Mouse (Mus musculus): ENCODE results near the gene Grin2b.
"Not testable (repeated sequence)": the region's sequence is repeated elsewhere in the genome, so short reads cannot be mapped to it uniquely, and the experiment has no call there.

The Grin2b gene

DNA sequence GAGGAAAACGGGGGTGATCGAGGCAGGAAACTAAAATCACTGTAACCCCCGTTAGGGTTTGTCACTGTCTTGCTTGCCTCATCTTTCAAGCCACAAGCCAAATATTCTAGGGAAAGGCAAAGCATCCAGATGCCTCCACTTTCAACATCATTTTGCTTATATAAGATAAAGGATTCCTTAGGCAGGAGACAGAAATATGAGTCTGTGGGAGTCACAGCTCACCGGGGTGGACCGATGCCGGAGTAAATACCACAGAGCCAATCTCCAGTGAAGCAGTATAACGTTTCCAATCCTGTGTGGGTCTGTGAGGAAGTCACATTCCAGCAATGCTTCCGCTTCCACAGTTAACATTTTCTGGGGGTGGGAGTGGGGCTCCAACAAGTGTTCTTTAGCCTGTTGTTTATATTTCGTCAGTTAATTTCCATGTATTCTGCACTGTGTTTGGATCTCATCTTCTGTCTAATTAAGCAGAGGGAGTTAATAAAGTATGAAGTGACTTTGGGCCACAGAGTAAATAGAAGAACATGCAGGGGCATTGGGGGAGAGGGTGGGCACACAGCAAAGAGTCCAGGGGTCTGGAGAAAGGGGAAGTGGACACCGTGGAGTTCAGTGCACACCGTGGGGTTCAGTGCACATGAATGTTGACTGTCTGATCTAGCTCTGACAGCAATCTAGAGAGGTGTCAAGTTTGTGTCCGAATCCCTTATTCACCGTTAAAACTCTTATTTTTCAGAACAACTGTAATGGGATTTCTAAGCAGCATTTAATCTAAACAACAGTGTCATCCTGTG is 374.9 kb downstream of the Grin2b start:
- DNase-seq (ENCODE audit: low spot score in 2 of 2), result no peak

DNA sequence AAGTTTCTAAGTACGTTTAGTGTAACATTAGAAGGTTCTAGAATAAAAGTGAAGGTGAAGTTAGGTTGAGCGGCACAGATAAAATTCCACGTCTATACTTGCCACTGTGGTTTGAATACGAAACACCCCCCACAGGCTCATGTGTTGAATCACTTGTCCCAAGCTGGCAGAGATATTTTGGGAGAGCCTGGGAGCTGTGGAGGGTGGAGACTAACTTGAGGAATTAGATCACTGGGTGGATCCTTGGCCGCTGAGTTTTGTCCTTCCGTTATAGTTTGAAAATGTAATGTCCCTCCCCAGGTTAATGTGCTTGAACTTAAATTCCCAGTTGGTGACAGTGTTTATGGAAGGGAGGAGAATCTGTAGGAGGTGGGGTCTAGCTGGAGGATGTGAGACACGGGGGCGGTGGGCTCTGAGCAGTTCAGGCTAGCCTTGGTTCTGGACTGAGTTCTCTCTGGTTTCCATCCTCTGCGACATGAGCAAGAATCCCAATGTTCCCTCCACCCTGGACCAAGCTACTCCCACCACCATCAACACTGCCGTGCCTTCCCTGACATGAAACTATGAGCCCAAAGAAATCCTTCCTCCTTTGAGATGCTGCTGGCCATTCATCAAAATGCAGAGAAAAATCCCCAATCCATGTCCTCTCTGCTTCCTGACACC is 375.8 kb downstream of the Grin2b start:
- no peak for DNase-seq (ENCODE audit: low spot score in 2 of 2)

DNA sequence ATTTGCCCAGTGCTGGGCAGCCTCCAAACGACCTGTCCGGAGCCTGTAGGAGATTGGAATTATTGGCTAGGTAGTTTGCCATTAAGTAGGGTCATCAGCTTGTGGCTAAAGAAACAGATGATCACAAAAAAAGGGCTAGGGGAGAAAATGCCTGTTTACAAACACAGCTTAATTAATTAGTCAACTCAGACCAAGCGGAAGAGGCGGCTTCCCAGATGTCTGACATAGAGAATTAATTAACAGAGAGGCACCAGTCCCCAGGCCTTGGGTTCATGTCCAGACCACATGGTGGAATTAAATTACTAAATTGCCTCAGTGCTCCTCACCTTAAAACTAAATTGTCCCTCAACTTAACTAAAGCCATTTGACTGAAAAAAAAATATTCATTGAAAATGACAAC is 376.4 kb downstream of the Grin2b start:
- no peak for DNase-seq (ENCODE audit: low spot score in 2 of 2)

DNA sequence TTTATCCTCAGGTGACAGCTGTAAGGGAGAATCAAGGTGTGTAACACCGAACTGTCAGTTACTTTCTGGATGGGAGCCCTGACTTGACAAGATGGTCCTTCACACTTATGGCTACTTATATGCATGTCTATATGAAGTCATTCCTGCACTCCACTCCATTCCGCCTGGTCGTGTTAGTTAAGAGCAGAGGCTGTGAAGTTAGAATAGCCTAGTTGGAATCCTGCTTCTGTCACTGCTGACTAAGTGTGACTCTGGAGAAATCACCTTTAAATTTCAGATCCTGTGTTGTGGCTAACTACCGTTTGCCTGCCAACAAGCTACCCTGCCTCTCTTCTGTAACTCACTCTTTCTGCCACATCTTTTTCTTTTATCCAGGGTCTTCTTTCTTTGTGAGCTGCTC is 381.9 kb downstream of the Grin2b start:
- no peak for DNase-seq (ENCODE audit: low spot score in 2 of 2)

DNA sequence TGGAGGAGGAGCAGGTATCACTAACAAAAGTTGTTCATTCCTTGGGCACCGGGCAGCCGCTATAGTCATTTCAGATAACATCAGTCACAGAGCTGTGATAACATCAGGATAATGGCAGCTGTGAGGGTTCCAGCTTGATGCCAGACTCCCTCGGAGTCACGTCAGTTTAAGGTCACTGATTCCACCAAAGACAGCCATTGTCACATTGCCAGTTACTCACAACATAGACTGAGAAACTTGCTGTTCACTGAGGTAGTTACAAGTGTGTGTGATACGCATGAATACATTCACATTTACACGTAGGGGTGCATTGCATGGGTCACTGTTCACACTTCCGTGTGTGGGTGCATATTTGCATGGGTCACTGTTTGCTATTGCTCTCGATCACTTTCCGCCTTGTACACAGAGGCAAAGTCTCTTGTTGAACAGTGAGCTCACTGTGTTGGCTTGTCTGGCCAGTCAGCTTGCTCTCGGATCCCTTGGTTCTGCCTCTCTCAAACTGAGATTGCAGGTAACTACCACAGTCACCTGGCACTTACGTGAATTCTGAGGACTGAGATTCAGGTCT is 383.6 kb downstream of the Grin2b start:
- DNase-seq (ENCODE audit: low spot score in 2 of 2), result no peak

DNA sequence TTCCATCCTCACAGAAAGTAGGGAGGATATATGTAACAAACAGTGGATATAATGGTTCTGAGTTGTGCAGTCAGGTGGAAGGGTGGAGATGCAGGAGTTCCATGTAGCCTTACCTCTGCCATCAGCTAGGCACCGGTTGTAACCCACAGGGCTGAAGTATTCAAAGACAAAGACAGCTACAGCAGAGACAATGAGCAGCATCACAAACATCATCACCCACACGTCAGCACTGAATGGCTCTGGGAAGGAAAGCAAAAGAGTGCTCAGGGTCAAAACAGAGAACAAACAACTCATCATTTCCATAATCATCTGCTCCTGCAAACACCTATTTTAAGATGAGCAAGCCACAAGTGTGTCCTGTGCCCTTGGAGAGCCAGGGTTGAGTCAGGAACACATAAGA is 398.6 kb downstream of the Grin2b start:
- DNase-seq (ENCODE audit: low spot score in 2 of 2), result no peak

DNA sequence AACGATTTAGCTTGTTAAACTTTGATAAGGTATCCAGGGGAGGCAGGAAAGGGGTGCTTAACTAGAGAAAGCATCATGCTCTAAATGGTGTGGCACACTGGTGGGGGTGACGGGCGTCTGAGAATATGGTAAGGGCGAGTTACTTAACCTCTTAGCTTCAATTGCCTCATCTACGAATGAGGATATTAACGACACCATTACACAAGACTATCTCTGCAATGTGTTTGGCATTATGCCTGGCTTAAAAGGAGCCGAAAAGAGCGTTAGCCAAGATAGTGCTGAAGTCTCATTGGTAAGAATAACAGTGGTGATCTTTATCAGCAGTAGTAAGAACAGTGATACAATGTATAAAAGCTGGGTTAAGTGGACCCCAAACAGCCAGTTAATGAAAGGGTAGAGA is 405.7 kb downstream of the Grin2b start:
- no peak for DNase-seq (ENCODE audit: low spot score in 2 of 2)

DNA sequence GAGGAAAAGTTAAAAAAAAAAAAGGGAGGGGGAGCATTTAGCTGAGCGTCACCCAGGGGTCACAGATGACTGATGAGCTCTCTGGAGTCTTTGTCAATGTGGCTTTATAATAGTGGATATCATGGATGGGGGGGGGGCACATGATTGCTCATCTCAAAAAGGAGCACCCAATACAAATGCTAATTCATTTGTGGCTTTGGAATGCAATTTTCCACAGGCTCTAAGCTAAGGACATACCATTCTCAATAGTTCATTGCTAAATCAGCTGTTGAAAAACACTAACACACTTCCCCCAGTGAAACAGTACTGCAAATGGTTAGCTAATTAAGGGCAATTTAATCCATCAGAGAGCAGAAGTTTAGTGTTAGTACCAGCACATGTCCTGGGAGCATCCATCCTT is 414.6 kb downstream of the Grin2b start:
- DNase-seq (ENCODE audit: low spot score in 2 of 2), result no peak

DNA sequence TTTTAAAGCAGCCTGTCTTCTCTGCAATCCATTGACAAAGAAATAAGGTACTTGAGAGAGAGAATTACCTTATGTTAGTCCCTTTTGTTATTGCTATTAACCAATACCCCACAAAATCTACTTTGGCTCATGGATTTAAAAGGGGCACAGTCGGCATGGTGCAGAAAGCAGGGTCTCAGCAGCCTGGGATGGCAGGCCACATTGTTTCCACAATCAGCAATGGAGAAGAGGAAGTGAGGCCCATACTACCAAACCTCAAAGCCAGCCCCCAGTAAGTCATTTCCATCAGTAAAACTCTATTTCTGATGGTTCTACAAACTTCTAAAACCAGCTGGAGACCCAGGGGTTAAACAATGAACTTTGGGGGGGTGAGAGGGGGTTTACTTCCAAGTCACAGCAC is 417.2 kb downstream of the Grin2b start:
- no peak for DNase-seq (ENCODE audit: low spot score in 2 of 2)

DNA sequence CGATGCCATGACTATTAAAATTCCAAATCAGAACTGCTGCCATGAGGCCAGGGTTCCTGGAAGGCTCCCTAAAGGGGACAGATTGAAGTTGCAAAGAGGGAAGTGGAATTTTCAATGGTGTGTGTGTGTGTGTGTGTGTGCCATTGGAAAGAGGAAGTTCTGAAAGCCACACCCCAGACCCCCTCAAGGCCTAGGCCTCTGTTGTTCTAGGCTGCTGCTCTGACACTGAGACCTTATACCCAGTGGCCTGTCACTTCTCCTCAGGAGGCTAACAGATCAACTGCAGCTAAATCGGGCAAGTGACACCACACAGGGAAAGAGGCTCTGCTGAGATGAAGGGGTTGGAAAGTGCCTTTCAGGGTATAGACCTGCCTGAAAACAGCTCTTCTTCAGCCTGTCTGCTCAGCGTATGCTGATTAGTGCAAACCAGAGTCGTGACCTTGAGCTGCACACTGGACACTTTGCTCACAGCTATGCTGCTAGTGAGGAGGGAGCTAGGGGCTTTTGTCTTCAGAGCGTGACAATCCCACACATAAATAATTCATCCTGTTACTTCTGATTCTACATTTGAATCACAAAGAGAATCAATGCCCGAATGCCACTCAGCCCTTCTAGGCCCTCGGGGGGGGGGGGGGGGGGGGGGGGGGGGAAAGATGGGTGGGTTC is 424.8 kb downstream of the Grin2b start:
- no peak for DNase-seq (ENCODE audit: low spot score in 2 of 2)

DNA sequence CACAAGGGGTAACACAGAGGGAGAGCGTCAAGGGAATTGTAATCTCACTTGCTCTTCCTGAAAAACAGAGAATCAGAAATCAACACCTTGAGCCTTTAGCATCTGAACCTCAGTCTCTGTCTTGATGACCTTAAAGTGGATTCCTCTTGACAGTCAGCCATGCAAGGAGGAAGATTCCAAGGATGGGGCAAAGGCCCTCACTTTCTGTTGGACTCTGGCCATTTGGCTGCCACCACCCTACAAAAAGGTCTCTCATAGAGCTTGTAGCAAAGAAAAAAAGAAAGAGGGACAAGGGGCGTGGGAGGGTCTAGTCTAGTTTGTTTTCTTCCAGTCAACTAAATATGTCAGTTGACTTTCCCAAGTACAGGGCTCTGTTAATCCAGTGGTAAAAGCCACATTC is 427.7 kb downstream of the Grin2b start:
- no peak for DNase-seq (ENCODE audit: low spot score in 2 of 2)

DNA sequence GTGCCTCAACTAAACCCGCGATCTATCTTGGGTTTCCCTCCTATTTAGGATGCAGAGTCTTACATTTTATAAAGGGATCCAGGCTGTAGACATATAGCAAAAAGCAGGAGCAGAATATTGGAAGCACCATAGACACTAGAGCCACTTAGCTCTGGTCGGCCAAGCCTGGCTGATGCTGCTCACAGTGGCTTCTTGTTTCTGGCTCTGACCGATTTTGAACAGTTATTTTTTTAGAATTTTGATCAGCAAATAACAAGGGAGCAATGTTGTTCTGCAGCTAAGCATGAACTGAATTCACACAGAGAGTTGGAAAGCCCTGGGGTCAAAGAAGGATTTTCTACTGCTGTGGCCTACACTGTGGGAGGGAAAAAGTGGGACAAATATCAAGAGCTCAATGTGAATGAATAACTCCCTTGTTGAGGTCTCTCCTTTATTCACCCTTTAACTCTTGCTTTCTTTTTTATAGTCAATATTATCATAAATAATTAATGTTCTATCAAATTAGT is 439.0 kb downstream of the Grin2b start:
- DNase-seq (ENCODE audit: low spot score in 2 of 2), result no peak

DNA sequence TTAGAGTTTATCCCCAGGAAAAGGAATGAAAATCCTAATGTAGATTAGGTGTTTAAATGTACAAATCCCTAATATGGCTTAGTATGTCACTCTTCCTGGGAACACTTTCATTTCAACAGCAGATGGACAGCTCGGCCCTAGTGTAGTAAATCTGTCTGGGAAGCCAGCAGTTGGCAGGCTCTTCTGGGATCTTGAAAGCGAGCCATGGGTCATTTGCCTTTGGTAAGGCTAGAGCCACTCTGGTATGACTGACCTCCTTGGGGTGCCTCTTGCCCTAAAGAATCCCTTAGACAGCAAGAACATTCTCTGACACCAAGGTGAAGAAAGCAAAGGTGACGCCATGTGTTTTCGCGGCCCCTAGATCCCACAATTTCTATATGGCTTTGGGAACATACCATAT is 446.2 kb downstream of the Grin2b start:
- no peak for DNase-seq (ENCODE audit: low spot score in 2 of 2)

DNA sequence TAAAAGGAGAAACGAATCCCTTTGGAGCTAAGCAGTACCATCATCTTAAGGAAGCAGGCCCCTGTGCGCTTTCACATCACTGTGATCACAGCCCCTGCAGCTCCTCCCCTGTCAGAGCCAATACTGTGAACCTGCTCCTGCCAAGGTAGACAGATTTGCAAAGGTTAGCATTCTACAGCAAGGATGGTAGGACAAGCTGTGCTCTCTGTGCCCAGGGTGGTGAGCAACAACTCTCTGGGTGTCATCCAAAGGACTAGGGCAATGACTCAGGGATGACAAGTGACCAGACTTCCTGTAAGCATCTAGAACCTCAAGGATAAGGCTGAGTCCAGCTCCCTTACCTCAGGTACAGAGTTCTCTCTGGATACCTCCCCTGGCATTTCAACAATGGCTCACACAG is 451.6 kb downstream of the Grin2b start:
- no peak for DNase-seq (ENCODE audit: low spot score in 2 of 2)

DNA sequence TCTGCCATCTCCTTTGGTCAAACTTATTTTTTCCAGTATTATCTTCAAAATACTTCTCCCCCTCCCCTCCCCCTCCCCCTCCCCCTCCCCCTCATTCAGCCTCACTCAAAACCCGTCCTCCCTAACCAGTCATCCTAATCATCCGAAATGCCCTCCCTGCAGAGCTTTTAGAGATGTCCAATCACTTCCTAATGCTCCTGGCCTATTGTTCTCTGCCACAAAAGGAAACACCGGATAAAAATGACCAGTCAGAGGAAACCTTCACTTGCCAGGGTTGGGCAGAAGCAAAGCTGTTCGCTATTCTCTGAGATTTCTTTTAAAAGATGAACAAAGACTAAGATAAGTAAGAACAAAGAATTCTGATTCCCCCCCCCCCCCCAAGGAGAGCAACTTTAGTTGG is 458.4 kb downstream of the Grin2b start:
- no peak for DNase-seq (ENCODE audit: low spot score in 2 of 2)

DNA sequence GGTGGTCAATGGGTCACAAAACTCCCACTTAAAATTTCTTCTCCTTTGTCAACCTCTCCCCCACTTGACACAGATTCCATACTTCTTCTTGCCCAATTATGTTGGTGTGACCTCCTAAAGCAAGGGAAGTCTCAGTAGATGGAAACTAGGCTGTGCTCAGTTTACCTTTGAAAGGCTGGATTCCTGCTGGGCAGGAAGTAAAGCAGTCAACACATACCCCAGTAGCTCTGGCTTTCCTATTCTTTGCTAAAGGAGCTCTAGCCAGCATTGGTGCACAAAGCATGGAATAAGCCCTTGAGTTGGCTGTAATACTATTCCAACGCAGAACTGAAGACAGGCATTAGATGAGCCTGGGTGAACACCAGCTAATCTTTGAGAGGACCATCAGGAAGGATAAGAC is 459.1 kb downstream of the Grin2b start:
- no peak for DNase-seq (ENCODE audit: low spot score in 2 of 2)

DNA sequence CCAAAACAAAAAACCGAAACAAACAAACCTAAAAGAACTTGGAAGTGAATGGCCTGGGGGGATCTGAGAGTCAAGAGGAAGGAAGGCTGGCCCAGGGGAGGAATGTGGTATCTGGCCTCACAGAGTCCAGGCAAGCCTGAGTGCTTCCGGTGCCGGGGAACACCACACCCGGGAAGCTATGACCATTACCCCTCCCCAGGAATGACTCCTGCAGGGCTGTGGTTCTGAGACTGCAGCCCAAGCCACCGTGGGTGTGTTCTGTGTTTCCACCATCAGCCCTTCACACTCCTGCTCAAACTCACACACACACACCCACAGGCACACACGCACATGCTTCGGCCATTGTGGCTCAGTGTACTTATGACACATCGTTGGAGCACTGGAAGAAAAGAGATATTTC is 459.6 kb downstream of the Grin2b start:
- DNase-seq (ENCODE audit: low spot score in 2 of 2), result no peak

DNA sequence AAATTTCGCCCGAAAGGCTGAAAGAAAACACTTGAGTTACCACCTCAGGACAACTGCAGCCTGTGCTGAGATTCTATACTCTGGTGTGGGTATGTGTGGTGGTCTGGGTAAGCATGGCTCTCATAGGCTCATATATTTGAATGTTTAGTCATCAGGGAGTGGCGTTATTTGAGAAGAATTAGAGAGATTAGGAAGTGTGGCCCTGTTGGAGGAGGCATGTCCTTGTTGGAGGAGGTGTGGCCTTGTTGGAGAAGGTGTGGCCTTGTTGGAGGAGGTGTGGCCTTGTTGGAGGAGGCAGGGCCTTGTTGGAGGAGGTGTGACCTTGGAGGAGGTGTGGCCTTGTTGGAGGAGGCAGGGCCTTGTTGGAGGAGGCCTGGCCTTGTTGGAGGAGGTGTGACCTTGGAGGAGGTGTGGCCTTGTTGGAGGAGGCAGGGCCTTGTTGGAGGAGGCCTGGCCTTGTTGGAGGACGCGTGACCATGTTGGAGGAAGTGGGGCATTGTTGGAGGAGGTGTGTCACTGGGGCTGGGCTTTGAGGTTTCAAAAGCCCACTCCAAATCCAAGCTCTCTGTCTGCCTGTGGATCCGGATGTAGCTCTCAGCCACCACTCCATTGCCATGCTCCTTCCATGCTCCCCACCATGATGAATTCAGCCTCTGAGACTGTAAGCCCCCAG is 466.3 kb downstream of the Grin2b start:
- DNase-seq (ENCODE audit: low spot score in 2 of 2), result not testable (repeated sequence)

DNA sequence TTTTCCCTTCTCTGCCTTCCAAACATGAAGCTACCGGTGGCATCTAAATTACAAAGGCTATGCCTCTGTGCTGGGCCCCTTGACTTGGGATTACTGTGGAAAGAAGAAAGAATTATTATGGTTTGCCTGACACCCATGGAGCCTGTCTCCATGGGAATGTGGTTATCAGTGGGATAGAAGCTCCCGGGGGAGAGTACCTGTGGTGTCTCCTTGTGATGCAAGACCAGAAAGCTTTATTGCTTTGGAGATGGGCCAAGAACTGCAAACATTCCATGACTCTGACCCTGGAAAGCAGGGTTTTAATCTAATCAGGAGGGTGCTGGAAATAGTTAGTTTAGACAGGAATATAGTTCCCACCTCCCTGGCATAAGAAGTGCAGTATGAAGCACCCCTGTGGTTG is 469.7 kb downstream of the Grin2b start:
- DNase-seq (ENCODE audit: low spot score in 2 of 2), result no peak

DNA sequence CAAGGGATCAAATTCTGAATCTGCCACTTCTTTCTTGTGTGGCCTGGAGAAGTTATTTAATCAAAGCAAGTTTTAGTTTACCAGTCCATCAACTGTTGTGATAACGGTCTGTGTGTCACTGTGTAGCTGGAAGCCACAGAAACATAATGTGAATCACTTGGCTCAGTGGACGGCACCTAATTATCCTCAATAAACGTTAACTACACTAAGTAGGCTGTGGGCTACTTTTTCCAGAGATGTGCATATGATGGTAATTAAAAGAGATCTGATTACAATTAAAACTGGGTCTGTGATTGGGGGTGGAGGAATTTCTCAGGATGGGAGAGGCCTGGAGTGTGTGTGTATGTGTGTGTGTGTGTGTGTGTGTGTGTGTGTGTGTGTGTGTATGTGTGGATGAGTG is 471.9 kb downstream of the Grin2b start:
- no peak for DNase-seq (ENCODE audit: low spot score in 2 of 2)

DNA sequence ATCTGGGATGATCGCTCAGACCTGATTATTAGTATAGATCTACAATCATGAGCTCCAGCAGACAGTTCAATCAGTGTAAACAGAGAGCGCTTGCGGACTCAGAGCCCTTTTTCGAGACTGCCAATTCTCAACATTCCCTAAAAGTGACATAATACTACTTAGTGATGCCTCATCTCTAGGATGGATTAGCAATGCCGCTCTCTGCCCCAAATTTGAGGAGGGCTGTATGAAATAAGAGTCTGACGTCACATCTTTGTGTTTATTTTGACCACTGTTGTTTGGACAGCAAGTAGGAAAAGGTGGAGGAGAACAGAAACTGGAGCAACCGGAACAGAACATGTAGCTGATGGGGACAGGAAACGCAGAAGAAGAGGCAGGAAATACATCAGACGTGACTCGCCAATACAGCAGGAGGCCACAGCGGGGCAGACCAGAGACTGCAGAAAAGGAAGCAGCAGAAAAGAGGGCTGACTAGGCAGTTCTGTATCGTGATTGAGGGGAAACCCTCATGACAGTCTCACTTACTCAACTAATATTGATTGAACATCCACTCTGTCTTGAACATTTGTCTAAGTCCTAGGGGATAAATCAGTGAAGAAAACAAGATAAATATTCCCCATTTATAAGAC is 472.5 kb downstream of the Grin2b start:
- no peak for DNase-seq (ENCODE audit: low spot score in 2 of 2)

DNA sequence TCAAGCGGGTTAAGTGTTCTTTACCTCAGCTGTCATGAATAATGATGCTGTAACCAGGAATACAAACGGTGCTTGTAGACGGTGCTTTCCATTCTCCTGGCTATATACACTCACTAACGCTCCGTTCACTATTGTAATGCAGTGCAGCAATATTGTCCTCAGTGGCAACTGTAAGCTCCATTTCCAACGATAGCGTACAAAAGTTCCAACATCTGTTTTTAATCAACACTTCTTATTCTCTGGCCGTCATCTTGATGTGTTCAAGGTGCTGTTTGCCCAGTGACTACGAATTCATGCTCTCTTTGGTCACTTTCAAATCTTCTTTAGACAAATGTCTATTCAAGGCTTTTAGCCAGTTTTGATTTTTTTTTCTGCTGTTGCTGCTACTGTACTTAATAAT is 480.8 kb downstream of the Grin2b start:
- DNase-seq (ENCODE audit: low spot score in 2 of 2), result no peak
